Mouse (Mus musculus): ENCODE measurements around the gene Pcgf2.

Pcgf2 gene

GRCm38 (mm10) chr11:97695712-97696401 is 4.4 kb downstream of the Pcgf2 start:
- no peak for DNase-seq (ENCODE audit: extremely low spot score, low spot score)

GRCm38 (mm10) chr11:97694921-97695711 is 5.2 kb downstream of the Pcgf2 start:
- DNase-seq (ENCODE audit: extremely low spot score, low spot score) = no peak

- no peak for DNase-seq (ENCODE audit: extremely low spot score, low spot score)
These were observed 5.9 kb downstream of the Pcgf2 start for GRCm38 (mm10) chr11:97694435-97694834.

- DNase-seq (ENCODE audit: extremely low spot score, low spot score) = peak; percentile 79
These were observed 10.4 kb downstream of the Pcgf2 start for GRCm38 (mm10) chr11:97689861-97690260.

- DNase-seq (ENCODE audit: extremely low spot score, low spot score) = no peak
These were observed 13.2 kb downstream of the Pcgf2 start for GRCm38 (mm10) chr11:97687061-97687460.

- no peak for DNase-seq (ENCODE audit: extremely low spot score, low spot score)
These were observed 13.9 kb downstream of the Pcgf2 start for GRCm38 (mm10) chr11:97686322-97686908.

GRCm38 (mm10) chr11:97685613-97686321 is 14.5 kb downstream of the Pcgf2 start, which contains the start of gene Cisd3:
Gene Cisd3 (plus strand): TSS chr11:97685826.
- DNase-seq (ENCODE audit: extremely low spot score, low spot score) = peak; percentile 85

GRCm38 (mm10) chr11:97684766-97685165 is 15.5 kb downstream of the Pcgf2 start:
- DNase-seq (ENCODE audit: extremely low spot score, low spot score) = no peak

GRCm38 (mm10) chr11:97684063-97684680 is 16.1 kb downstream of the Pcgf2 start:
- no peak for DNase-seq (ENCODE audit: extremely low spot score, low spot score)

- no peak for DNase-seq (ENCODE audit: extremely low spot score, low spot score)
These were observed 17.7 kb downstream of the Pcgf2 start for GRCm38 (mm10) chr11:97682504-97683055.

GRCm38 (mm10) chr11:97680430-97680829 is 19.9 kb downstream of the Pcgf2 start:
- DNase-seq (ENCODE audit: extremely low spot score, low spot score) = no peak

- no peak for DNase-seq (ENCODE audit: extremely low spot score, low spot score)
These were observed 22.0 kb downstream of the Pcgf2 start for GRCm38 (mm10) chr11:97678301-97678700.

- no peak for DNase-seq (ENCODE audit: extremely low spot score, low spot score)
These were observed 22.5 kb downstream of the Pcgf2 start for GRCm38 (mm10) chr11:97677842-97678241.

GRCm38 (mm10) chr11:97677381-97677780 is 22.9 kb downstream of the Pcgf2 start:
- no peak for DNase-seq (ENCODE audit: extremely low spot score, low spot score)

GRCm38 (mm10) chr11:97676050-97676754 is 24.1 kb downstream of the Pcgf2 start:
- DNase-seq (ENCODE audit: extremely low spot score, low spot score) = no peak

GRCm38 (mm10) chr11:97673148-97673547 is 27.1 kb downstream of the Pcgf2 start:
- no peak for DNase-seq (ENCODE audit: extremely low spot score, low spot score)

- DNase-seq (ENCODE audit: extremely low spot score, low spot score) = no peak
These were observed 29.1 kb downstream of the Pcgf2 start for GRCm38 (mm10) chr11:97671177-97671527.

GRCm38 (mm10) chr11:97670234-97671176 is 29.8 kb downstream of the Pcgf2 start:
- no peak for DNase-seq (ENCODE audit: extremely low spot score, low spot score)

GRCm38 (mm10) chr11:97669829-97670228 is 30.5 kb downstream of the Pcgf2 start:
- no peak for DNase-seq (ENCODE audit: extremely low spot score, low spot score)
